Mouse (Mus musculus) liver, embryonic 11.5 days (tissue): ENCODE measurements around the gene Bcas1. TPM values are rescaled to one million over a fixed set of nuclear protein-coding genes. Genes with fewer than 3 reads are reported as not detected.

Source experiments
- ATAC-seq: fragments of 200-750 bp; cut with Nextera tagmentation; replicated peaks from 2 replicates; pipeline ENCODE4 v1.8.0; 2017; ENCODE audit warnings: moderate number of reproducible peaks, mild to moderate bottlenecking, moderate TSS enrichment, moderate library complexity; ENCODE audit not compliant: low FRiP score
- DNase-seq: peaks from one replicate; pipeline ENCODE4 v3.0.0-alpha.2; 2017; ENCODE audit warnings: low spot score
- H3K27ac ChIP-seq: fragments of 300-500 bp; sonication (generic); 2 replicates; pipeline ENCODE4 v1.5.1; 2014; ENCODE audit warnings: mild to moderate bottlenecking, low read depth, low read length, control low read depth
- H3K27me3 ChIP-seq: fragments of 300-500 bp; sonication (generic); replicated peaks from 2 replicates; pipeline ENCODE4 v1.6.1; 2014; ENCODE audit warnings: low read length, mixed read lengths; ENCODE audit not compliant: control insufficient read depth, insufficient read depth
- H3K36me3 ChIP-seq: fragments of 300-500 bp; sonication (generic); 2 replicates; pipeline ENCODE4 v1.6.1; 2014; ENCODE audit warnings: mild to moderate bottlenecking, low read length, moderate library complexity, mixed read lengths; ENCODE audit not compliant: control insufficient read depth, insufficient read depth
- H3K4me1 ChIP-seq: fragments of 300-500 bp; sonication (generic); replicated peaks from 2 replicates; pipeline ENCODE4 v1.6.1; 2014; ENCODE audit warnings: low read length, mixed read lengths; ENCODE audit not compliant: control insufficient read depth, insufficient read depth
- H3K4me2 ChIP-seq: fragments of 300-500 bp; sonication (generic); 2 replicates; pipeline ENCODE4 v1.6.1; 2014; ENCODE audit warnings: mild to moderate bottlenecking, control low read depth, moderate library complexity
- H3K4me3 ChIP-seq: fragments of 300-500 bp; sonication (generic); 2 replicates; pipeline ENCODE4 v1.5.1; 2014; ENCODE audit warnings: low read depth, low read length, control low read depth
- H3K9ac ChIP-seq: fragments of 300-500 bp; sonication (generic); 2 replicates; pipeline ENCODE4 v1.6.1; 2014; ENCODE audit warnings: low read depth, low read length, control low read depth
- H3K9me3 ChIP-seq: fragments of 300-500 bp; sonication (generic); 2 replicates; pipeline ENCODE4 v1.6.1; 2016; ENCODE audit warnings: low read length, inconsistent platforms, mixed read lengths; ENCODE audit not compliant: control insufficient read depth
- WGBS: fragments of 180-500 bp; shearing (Covaris S2); extraction: QIAGEN DNeasy Blood & Tissue Kit; methylation state at CpG from one replicate; pipeline ENCODE4 v1.1.7; 2014; 5-methylcytosine and 5-hydroxymethylcytosine counted together
- polyA plus RNA-seq: library from polyadenylated mRNA; unstranded; fragments of >200 nt; fragmentation: Nextera tagmentation; extraction: Ambion mirVana; gene quantifications from 2 replicates; pipeline ENCODE4 v1.2.1, GENCODE M21; 2014

The Bcas1 gene
- polyA plus RNA-seq, 1 experiment from 2014 or later, result 6.1 TPM

DNA sequence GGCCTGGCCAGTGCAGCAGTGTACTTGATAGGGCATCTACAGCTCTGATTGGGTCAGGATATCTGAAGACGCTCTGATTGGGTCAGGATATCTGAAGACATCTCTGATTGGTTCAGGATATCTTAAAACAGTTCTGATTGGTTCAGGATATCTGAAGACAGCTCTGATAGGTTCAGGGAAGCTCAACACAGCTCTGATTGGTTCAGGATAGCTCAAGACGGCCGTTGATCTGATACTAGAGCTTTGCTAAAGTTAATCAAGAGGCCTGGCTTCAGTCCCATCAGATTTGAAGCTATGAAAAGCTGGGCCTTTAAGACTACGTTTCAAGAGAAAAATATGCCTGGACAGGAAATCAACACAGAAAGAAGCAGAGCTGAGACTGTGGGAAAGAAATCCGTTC, 77.9 kb downstream of the Bcas1 start:
- Histone ChIP-seq H3K4me2 (no peak overlapping the region), H3K36me3 (no peaks in the 10 kb centered on the region), H3K27me3 (no peaks in the 10 kb centered on the region), H3K27ac (no peak overlapping the region), H3K4me3 (no peak overlapping the region), H3K9ac (no peak overlapping the region), H3K9me3 (no peaks in the 10 kb centered on the region), H3K4me1 (peaks cover 10% of the 10 kb centered on the region)
- ATAC-seq (no peak), DNase-seq (no peak)
- WGBS, result 84% methylated on average over 5 of the region's 5 CpGs

DNA sequence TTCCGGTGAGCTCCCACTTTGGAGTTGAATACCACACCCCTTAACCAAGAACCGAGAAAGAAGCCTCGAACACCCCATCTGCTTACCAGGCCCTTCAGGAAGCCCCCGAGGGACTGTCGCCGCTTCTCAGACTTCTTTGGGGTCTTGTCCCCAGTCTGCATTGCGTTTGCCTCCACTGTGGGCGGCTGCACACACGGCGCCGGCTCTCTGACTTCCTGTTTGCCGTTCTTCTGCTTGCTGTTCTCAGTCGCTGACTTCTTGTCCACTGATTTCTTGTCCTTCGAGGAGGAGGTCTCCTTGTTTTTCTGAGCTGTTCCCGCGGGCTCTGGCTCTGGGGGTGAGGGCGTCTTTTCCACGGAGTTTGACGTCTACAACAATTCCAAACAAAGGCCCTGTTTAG, 78.5 kb downstream of the Bcas1 start:
- H3K4me2 ChIP-seq, result no peak overlapping the region

DNA sequence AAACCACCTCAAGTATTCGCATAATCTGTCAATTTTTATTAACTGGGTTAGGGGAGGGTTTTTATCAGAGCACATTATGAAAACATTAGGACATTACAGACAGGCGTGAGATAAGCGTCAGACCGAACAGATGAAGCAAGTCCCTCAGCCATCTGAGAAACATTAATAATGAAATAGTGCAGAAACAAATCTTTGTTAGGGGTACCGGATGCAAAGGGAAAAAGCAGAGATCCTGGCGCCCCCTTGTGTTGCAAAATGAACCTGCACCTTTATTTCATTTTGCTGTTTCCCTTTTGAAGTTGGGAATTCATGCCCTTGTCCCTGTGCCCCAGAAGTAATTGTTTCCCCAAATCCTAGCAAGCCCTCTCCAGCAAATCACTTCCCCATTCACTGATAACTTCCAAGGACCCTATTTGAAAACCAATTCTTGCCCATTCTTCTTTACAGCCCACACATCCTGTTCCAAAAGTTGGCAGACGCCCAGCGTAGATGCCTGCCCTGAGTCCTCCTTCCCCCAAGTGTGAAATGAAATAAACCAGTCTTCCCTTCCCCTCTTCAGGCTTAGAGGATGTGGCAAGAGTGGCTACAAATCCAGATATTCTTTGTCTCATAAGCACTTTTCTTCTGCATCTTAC, 80.4 kb downstream of the Bcas1 start:
- no peak overlapping the region for H3K4me2 ChIP-seq
- no peak overlapping the region for H3K9ac ChIP-seq
- ATAC-seq, result no peak
- no peaks in the 10 kb centered on the region for H3K9me3 ChIP-seq
- no peak overlapping the region for H3K4me3 ChIP-seq
- H3K27ac ChIP-seq, result no peak overlapping the region
- 36% methylated on average over 8 of the region's 8 CpGs for WGBS
- H3K4me1 ChIP-seq, result peaks cover 20% of the 10 kb centered on the region
- H3K27me3 ChIP-seq, result no peaks in the 10 kb centered on the region
- DNase-seq, result peak; percentile 60
- H3K36me3 ChIP-seq, result no peaks in the 10 kb centered on the region

More for the DNA sequence above, 78.5 kb downstream of the Bcas1 start:
- Histone ChIP-seq H3K9ac (no peak overlapping the region), H3K27ac (no peak overlapping the region), H3K4me3 (no peak overlapping the region), H3K27me3 (no peaks in the 10 kb centered on the region), H3K9me3 (no peaks in the 10 kb centered on the region), H3K4me1 (peaks cover 12% of the 10 kb centered on the region), H3K36me3 (no peaks in the 10 kb centered on the region)
- ATAC-seq (no peak), DNase-seq (no peak)
- 75% methylated on average over 19 of the region's 19 CpGs for WGBS

DNA sequence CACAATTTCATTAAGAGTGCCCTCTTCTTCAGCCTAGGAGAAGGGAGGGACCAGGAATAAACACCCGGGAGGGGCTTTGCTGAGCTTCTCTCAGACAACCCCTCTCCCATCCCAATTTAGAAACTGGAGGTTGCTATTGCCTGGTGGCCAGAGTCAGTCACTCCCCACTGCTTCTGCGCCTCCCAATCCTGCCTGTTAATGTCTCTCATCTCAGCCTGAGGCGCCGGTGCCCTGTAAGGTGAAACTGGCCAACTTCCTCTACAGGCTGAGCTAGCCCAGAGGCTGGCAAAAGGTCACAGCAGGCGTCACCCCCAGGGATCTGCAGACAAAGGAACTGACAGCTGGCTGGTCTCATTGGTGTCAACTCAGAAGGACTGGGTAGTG, 82.2 kb downstream of the Bcas1 start:
- no peak overlapping the region for H3K9ac ChIP-seq
- H3K27ac ChIP-seq, result 0 out of 2 replicates have a peak overlapping the region, but pooled peaks have one; percentile 3
- ATAC-seq (0 out of 2 replicates have a peak, but pooled peaks have one; percentile 18), DNase-seq (no peak)
- H3K4me2 ChIP-seq, result no peak overlapping the region
- no peaks in the 10 kb centered on the region for H3K9me3 ChIP-seq
- peaks cover 20% of the 10 kb centered on the region for H3K4me1 ChIP-seq
- H3K27me3 ChIP-seq, result no peaks in the 10 kb centered on the region
- H3K4me3 ChIP-seq, result no peak overlapping the region
- 14% methylated on average over 5 of the region's 5 CpGs for WGBS
- H3K36me3 ChIP-seq, result no peaks in the 10 kb centered on the region

DNA sequence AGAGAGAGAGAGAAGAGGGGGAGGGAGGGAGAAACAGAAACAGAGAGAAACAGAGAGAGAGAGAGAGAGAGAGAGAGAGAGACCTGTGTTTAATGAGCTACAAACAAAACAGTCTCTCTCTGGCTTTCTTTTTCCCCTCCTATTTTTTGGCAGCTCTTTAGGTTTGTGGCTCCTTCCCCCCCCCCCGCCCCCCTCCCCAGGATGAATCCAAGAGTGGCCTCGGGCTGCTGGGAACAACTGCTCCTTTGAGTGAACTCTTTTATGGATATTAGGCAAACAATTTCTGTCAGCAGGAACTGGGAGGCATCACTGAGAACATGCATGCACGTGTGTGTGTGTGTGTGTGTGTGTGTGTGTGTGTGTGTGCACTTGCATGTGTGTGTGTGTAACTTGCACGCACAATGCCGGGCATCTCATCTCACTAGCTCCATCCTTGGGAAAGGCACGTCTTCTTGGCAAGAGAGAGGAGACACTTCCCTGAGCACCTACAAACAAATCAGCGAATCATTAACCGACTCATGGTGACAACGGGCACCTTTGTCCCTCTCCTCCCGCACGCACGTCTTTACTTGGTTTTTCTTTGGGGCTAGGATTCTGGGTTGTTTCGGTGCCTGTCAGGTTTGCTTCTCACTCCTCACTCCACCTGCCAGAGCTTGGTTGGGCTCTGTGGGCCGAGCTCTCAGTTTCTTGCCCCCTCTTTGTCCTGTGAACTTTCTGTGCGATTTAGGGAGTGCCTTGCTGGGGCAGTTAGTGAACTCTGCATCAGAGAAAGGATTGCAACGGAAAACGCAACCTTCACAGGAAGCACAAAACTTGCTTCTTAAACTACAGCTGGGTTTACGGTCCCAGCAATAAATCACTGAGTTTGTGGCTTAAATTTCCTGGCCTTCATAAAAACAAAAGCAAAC, 82.9 kb downstream of the Bcas1 start:
- peaks cover 20% of the 10 kb centered on the region for H3K4me1 ChIP-seq
- H3K9ac ChIP-seq, result no peak overlapping the region
- WGBS, result 28% methylated on average over 18 of the region's 18 CpGs
- no peak overlapping the region for H3K27ac ChIP-seq
- no peak overlapping the region for H3K4me2 ChIP-seq
- ATAC-seq (no peak), DNase-seq (no peak)
- no peak overlapping the region for H3K4me3 ChIP-seq
- H3K36me3 ChIP-seq, result no peaks in the 10 kb centered on the region
- no peaks in the 10 kb centered on the region for H3K9me3 ChIP-seq
- H3K27me3 ChIP-seq, result no peaks in the 10 kb centered on the region

DNA sequence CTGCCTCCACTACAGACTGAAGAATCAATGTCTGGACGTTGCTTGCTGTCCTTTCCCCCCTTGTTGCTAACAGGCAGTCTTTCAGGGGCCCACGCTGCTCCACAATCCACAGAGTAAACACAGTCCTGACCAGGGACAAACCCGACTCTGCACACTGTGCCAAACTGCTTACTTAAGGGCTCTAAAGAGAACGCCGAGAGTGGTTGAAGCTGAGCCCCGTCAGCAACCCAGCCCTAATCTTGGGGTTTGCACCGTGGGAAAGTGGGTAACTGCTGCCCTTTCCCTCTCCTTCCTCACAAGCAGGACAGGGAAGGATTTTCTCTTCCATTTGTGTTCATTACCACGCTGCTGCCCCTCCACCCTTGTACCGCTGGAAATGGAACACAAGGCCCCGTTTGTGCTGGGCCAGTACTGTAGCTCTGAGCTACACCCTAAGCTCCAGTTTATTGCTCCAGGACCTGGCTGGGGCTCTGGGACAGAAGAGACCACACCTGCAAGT, 83.8 kb downstream of the Bcas1 start:
- ATAC-seq (no peak; the same call in 1 of the 2 replicates), DNase-seq (no peak)
- H3K4me2 ChIP-seq, result peak overlapping the region; percentile 13; the same call in 1 of the 2 replicates
- H3K4me1 ChIP-seq, result peaks cover 20% of the 10 kb centered on the region
- 44% methylated on average over 10 of the region's 10 CpGs for whole genome bisulfite sequencing
- H3K9me3 ChIP-seq, result no peaks in the 10 kb centered on the region
- H3K36me3 ChIP-seq, result no peaks in the 10 kb centered on the region
- H3K27ac ChIP-seq, result peak overlapping the region; percentile 70; the same call in 1 of the 2 replicates
- H3K27me3 ChIP-seq, result no peaks in the 10 kb centered on the region
- no peak overlapping the region; the same call in 1 of the 2 replicates for H3K9ac ChIP-seq
- no peak overlapping the region for H3K4me3 ChIP-seq

DNA sequence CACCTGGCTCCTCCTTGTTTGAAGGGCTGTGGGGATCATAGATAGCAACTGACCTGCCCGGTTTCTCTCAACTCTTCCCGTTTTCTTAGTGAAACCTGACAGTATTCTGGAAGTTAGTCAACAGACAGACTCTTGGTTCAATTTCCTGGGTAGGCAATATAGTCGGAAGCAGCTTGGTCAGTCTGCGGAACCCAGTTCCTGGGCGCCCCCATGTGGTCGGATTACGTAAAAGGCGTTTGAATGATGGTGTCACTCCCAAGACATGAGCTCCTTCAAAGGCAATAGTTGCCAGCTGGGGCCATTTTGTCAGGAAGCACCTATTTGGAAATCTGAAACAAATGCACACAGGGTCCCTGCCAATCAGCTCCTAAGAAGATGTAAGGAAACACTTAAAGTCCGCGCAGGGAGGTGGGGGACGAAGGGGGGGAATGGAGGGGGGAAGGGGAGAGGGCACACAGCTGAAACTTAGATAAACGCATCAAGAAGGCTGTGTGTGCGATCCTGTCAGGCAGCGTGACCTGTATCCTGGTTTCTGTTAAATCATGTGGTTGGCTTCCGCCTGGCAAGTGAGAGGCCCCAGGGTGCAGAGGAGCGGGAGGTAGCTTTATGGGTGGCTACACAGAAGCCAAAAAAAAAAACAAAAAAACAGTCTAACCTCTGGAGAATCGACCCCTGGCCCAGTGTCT, 84.4 kb downstream of the Bcas1 start:
- no peaks in the 10 kb centered on the region for H3K36me3 ChIP-seq
- no peak for ATAC-seq
- H3K4me1 ChIP-seq, result peaks cover 20% of the 10 kb centered on the region
- H3K27ac ChIP-seq, result no peak overlapping the region
- no peaks in the 10 kb centered on the region for H3K9me3 ChIP-seq
- 27% methylated on average over 17 of the region's 17 CpGs for WGBS
- H3K4me2 ChIP-seq, result peak overlapping the region; percentile 13; the same call in 1 of the 2 replicates
- no peaks in the 10 kb centered on the region for H3K27me3 ChIP-seq
- DNase-seq, result peak; percentile 75
- no peak overlapping the region; the same call in 1 of the 2 replicates for H3K9ac ChIP-seq
- H3K4me3 ChIP-seq, result no peak overlapping the region

DNA sequence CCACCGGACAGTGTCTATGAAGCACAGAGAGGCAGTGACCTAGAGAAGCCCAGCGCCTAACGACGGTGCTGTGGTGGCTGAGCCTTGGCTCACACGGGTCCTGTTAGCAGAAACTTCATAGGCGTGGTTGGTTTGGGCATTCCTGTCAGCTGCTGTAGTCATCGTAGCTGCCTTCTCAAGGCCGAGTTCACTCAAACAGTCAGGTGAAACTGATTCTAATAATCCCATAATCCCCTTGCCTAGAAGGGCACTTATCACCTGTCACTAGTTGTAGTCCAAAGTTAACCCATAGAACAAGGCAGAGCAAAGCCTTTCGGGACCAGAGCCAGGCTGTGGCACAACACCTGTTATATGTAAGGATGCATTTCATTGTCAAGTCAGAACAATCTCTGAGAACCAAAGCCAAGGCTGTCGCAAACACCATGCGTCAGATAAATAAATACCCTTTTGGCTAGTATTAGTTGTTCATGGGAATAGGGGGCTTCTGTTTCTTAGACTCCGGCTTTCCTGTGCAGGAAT, 85.3 kb downstream of the Bcas1 start:
- Histone ChIP-seq H3K36me3 (no peaks in the 10 kb centered on the region), H3K27me3 (no peaks in the 10 kb centered on the region), H3K4me1 (peaks cover 20% of the 10 kb centered on the region), H3K9ac (no peak overlapping the region), H3K27ac (no peak overlapping the region), H3K4me2 (no peak overlapping the region), H3K9me3 (no peaks in the 10 kb centered on the region), H3K4me3 (no peak overlapping the region)
- no peak for ATAC-seq
- WGBS, result 86% methylated on average over 12 of the region's 12 CpGs
- no peak for DNase-seq
